Mouse (Mus musculus) small intestine, adult 2 months (tissue): ENCODE data around the gene Neurog2. TPM values are rescaled to one million over a fixed set of nuclear protein-coding genes. Genes with fewer than 3 reads are reported as not detected.

Experiments used
- H3K27ac ChIP-seq: fragments of 200-500 bp; 2 replicates; pipeline ENCODE4 v1.5.1; 2012; ENCODE audit warnings: low read depth, low read length, control low read depth, inconsistent platforms; ENCODE audit not compliant: insufficient read depth
- H3K27me3 ChIP-seq: fragments of 200-500 bp; 2 replicates; pipeline ENCODE4 v1.6.1; 2012; ENCODE audit warnings: mild to moderate bottlenecking, moderate library complexity, low read length, inconsistent platforms; ENCODE audit not compliant: control insufficient read depth, insufficient read depth
- H3K36me3 ChIP-seq: fragments of 200-500 bp; 2 replicates; pipeline ENCODE4 v1.6.1; 2012; ENCODE audit warnings: mild to moderate bottlenecking, low read length, control low read depth, inconsistent platforms; ENCODE audit not compliant: control insufficient read depth, insufficient read depth
- H3K4me1 ChIP-seq: fragments of 200-500 bp; 2 replicates; pipeline ENCODE4 v1.6.1; 2012; ENCODE audit warnings: low read length, inconsistent platforms, mixed read lengths; ENCODE audit not compliant: control insufficient read depth, insufficient read depth, insufficient read length
- H3K4me3 ChIP-seq: fragments of 200-500 bp; 2 replicates; pipeline ENCODE4 v1.5.1; 2012; ENCODE audit warnings: low read depth, mild to moderate bottlenecking, control low read depth, inconsistent platforms, low read length, moderate library complexity
- CTCF ChIP-seq: fragments of 200-500 bp; IDR thresholded peaks from 2 replicates; pipeline ENCODE4 v1.5.1; 2012; ENCODE audit warnings: low read depth, mild to moderate bottlenecking, control low read depth, inconsistent platforms, low read length, moderate library complexity, mixed read lengths; ENCODE audit not compliant: insufficient replicate concordance, insufficient read length; ENCODE audit errors: extremely low read depth
- POLR2A ChIP-seq: fragments of 200-500 bp; IDR thresholded peaks from 2 replicates; pipeline ENCODE4 v1.6.1; 2012; ENCODE audit warnings: low read depth, mild to moderate bottlenecking, control low read depth, inconsistent platforms, low read length, moderate library complexity
- WGBS: fragments of 180-500 bp; shearing (Covaris S2); methylation state at CpG from one replicate; pipeline ENCODE4 v1.1.7; 2018; 5-methylcytosine and 5-hydroxymethylcytosine counted together
- polyA plus RNA-seq: library from polyadenylated mRNA; depleted of rRNA; stranded (reverse); fragments of >200 nt; gene quantifications from 2 replicates; pipeline ENCODE4 v1.2.3, GENCODE M21; 2012

The Neurog2 gene
- polyA plus RNA-seq, 1 experiment: not detected

- 1% methylated on average over 32 of the region's 32 CpGs for WGBS
- no peak overlapping the region for H3K27ac ChIP-seq
- H3K27me3 ChIP-seq: peaks cover 71% of the 10 kb centered on the region
- H3K36me3 ChIP-seq: no peaks in the 10 kb centered on the region
- TF ChIP-seq POLR2A (no peak), CTCF (no peak)
- peak overlapping the region; percentile 52 for H3K4me3 ChIP-seq
- peaks cover 18% of the 10 kb centered on the region for H3K4me1 ChIP-seq
These were observed 404 bp upstream of the Neurog2 start for GRCm38 (mm10) chr3:127632531-127632930.

- Histone ChIP-seq H3K4me3 (peak overlapping the region; percentile 52), H3K27ac (no peak overlapping the region), H3K36me3 (no peaks in the 10 kb centered on the region), H3K4me1 (peaks cover 16% of the 10 kb centered on the region), H3K27me3 (peaks cover 65% of the 10 kb centered on the region)
- TF ChIP-seq POLR2A: no peak
- peak; percentile 78 for TF ChIP-seq CTCF
- 2% methylated on average over 58 of the region's 58 CpGs for WGBS
These were observed 1.4 kb downstream of the Neurog2 start for GRCm38 (mm10) chr3:127634101-127634983.

DNA sequence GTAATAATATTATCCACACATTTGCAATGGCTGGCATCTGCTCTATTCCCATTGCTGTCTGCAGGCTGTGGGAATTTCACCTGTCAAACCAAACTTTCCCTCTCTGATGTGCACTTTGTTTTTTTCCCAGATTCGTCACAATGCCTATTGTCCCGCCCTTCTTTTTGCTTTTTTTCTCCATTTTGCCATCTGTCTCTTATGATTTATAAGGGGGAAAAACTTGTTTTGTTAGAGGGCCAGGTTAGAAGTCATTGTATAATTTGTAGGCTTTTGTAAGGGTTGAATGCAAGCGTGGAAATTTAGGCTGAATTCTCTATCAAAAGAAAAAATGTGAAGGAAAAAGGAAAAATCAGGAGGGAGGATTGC is 2.0 kb downstream of the Neurog2 start:
- WGBS: 11% methylated on average over 3 of the region's 3 CpGs
- no peak overlapping the region for H3K4me3 ChIP-seq
- peaks cover 71% of the 10 kb centered on the region for H3K27me3 ChIP-seq
- peaks cover 16% of the 10 kb centered on the region for H3K4me1 ChIP-seq
- no peaks in the 10 kb centered on the region for H3K36me3 ChIP-seq
- TF ChIP-seq POLR2A: no peak
- TF ChIP-seq CTCF: no peak
- no peak overlapping the region for H3K27ac ChIP-seq

- H3K36me3 ChIP-seq: no peaks in the 10 kb centered on the region
- H3K4me1 ChIP-seq: no peaks in the 10 kb centered on the region
- no peak overlapping the region for H3K27ac ChIP-seq
- no peak overlapping the region for H3K4me3 ChIP-seq
- 5% methylated on average over 36 of the region's 36 CpGs for WGBS
- TF ChIP-seq CTCF (no peak), POLR2A (0 out of 2 replicates have a peak, but pooled peaks have one; percentile 9)
- peaks cover 46% of the 10 kb centered on the region for H3K27me3 ChIP-seq
These were observed 7.2 kb downstream of the Neurog2 start for GRCm38 (mm10) chr3:127639875-127640761.

- Histone ChIP-seq H3K27ac (no peak overlapping the region), H3K4me1 (no peaks in the 10 kb centered on the region), H3K27me3 (peaks cover 51% of the 10 kb centered on the region), H3K36me3 (no peaks in the 10 kb centered on the region), H3K4me3 (no peak overlapping the region)
- TF ChIP-seq CTCF (no peak), POLR2A (no peak)
- WGBS: 8% methylated on average over 37 of the region's 37 CpGs
These were observed 8.1 kb downstream of the Neurog2 start for GRCm38 (mm10) chr3:127640762-127641700.

DNA sequence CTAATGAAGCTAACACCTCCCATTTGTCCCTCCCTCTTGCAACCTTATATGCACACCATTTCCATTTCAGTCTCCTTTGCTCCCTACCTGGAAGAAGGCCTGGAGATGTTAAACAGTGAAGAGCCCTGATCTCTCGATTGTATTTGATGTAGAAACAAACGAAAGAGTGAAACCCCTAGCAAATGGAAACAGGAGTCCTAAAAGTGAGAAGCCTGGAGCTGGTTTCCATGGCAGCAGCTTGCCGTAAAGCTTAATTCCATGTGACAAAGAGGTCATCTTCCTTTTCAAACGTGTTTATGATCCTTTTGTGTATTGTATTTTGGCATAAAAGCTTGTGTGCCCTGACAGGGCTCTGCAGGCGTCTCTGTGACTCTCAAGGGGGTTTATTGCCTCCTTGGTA is 9.3 kb downstream of the Neurog2 start:
- Histone ChIP-seq H3K27me3 (peaks cover 58% of the 10 kb centered on the region), H3K36me3 (no peaks in the 10 kb centered on the region), H3K27ac (no peak overlapping the region), H3K4me3 (no peak overlapping the region), H3K4me1 (no peaks in the 10 kb centered on the region)
- 9% methylated on average over 5 of the region's 5 CpGs for WGBS
- TF ChIP-seq CTCF: no peak
- TF ChIP-seq POLR2A: no peak
